Mouse (Mus musculus): ENCODE data around the gene Apoc3.

Gene Apoc3

DNA sequence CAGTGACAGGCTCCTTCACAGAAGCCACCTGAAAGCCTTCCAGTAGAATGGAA is at the start of gene Apoc3:
Gene Apoc3, minus strand, starts transcription at position 41 of the 53 bp plus-strand sequence.
- DNase-seq (ENCODE audit: low spot score in 2 of 2), result no peak

DNA sequence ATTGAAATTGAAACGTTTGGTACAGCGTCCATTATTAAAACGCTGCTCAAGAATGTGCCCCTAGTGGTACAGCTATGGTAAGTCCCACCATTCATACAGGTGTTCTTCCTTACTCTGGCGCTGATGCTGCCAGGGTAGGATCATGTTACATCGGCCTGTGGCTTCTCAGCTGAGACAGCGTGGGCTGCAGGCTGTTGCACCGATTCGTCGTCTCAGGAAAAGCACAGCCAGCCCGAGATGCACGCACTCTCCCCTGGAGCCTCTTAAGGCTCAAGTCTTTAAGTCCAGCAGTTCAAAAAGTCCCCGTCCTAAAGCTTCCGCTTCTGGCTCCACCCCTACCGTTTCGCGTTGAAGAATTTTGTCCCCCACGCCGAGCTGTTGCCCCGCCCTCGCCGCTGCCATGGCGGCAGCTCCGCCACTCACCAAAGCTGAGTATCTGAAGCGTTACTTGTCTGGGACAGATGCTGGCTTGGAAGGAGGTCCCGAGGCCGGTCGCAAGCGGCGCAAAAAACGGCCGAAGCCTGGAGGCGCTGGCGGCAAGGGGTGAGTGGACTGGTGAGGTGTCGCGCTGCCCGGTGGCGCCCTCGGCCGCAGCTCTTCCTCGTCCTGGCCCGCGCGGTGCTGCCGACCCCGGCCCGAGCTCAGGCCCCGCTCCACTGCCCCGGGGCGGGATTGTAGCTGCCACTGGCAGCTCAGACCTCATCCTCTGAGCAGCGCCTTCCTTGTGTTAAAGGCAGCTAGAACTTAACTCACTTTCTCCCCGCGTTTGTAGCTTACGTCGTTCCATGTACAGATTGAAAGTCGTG is 47.4 kb upstream of the Apoc3 start, which contains the start of gene Bud13:
Gene Bud13, plus strand, starts transcription at position 378 of the 806 bp plus-strand sequence.
- DNase-seq (ENCODE audit: low spot score in 2 of 2), result peak; percentile 92 to 95

DNA sequence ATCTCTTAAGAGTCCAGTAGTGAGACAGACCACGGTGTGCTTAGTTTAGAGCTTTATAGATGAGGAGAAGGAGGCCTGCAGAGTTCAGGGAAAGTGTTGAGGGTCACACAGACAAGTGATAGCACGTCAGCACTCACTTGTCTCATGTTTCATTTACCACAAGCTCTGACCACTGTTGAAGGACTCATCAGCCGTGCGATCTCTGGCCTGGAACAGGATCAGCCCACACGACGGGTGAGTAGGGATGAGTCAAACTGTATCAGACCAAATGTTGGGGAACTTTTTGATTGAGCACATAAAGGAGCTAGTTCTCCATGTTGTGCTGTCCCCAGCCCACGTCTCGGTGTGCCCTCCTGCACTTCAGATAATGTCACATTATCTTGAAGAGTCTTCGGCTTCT is 39.1 kb upstream of the Apoc3 start:
- no peak for DNase-seq (ENCODE audit: low spot score in 2 of 2)

DNA sequence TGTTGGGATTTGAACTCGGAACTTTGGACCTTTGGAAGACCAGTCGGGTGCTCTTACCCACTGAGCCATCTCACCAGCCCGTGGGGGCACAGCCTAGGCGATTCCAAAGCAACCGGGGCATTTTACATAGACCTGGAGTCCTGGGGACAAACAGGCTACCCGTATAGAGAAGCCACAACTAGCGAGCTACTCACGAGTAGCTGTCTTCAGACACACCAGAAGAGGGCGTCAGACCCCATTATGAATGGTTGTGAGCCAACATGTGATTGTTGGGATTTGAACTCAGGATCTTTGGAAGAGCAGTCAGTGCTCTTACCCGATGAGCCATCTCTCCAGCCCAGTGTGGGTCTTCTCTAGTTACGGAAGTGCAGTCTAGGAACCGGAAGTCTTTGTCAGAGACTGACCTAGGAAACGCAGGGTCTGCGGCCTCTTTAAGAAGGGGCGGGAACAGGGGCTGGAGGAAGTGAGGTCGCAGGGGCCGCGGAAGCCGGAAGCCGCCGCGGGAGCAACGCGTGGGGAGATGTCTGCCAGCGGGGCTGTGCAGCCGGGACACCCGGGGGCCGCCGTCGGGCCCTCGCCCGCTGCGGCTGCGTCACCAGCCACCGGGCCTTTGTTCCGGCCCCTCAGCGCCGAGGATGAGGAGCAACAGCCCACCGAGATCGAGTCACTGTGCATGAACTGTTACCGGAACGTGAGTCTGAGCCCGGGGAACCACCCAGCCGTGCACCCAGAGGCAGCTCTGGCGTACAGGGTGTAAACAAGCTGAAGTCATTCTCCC is 37.4 kb upstream of the Apoc3 start, which contains the start of gene Zpr1:
Gene Zpr1, plus strand, starts transcription at position 388 of the 778 bp plus-strand sequence.
- DNase-seq (ENCODE audit: low spot score in 2 of 2), result peak; percentile 90 to 91

DNA sequence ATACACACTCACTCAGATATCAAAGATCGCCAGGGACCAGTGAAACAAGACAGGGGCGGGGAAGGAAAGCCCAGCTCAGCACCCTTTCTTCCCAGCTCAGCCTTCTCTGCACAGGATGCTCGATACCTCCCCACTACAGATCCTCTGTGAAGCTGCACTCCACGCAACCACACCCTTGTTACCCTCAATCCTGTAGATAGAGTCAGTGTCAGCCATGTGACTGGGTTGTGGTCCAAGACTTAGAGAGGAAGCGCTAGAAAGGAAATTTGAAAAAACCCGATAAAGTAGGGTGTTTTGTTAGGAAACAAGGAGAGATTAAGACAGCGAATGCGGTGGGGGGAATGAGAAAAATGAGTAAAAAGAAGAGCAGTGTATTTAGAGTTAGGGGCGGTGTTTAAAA is 36.6 kb upstream of the Apoc3 start:
- no peak for DNase-seq (ENCODE audit: low spot score in 2 of 2)

DNA sequence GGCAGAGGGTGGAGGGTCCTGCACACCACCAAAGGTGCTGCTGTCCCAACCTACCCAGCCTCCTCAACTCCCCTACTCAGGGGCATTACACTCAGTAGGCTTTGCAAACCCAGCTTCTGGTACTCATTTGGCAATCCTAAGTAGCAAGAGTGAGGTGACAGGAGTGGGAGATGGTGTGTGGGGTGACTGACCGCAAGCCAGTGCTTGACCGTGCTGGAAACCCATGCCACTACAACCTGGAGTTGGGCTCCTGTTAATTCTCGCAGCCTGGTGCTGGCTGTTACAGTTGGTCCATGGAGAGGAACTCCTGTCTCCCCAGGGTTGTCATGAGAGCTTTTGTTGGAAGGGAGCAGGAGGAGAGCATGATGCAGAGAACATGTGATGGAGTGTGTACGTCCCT is 35.3 kb upstream of the Apoc3 start:
- DNase-seq (ENCODE audit: low spot score in 2 of 2), result no peak

DNA sequence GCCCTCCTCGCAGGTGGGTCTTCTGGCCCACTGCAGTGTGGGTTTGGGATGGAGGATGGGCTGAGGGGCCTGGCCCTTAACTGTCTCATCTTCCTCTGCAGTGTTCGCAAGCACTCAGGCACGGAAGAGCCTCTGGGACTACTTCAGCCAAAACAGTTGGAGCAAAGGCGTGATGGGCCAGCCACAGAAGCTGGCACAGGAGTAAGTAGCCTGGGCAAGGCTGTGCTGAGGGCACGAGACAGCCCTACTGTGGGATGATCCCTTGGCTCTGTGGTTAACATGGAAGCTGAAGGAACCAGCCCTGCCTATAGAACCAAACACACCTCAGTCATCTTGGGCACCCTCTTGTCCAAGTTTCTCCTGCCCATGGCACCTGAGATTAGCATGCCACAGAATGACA is 33.7 kb upstream of the Apoc3 start:
- no peak for DNase-seq (ENCODE audit: low spot score in 2 of 2)

DNA sequence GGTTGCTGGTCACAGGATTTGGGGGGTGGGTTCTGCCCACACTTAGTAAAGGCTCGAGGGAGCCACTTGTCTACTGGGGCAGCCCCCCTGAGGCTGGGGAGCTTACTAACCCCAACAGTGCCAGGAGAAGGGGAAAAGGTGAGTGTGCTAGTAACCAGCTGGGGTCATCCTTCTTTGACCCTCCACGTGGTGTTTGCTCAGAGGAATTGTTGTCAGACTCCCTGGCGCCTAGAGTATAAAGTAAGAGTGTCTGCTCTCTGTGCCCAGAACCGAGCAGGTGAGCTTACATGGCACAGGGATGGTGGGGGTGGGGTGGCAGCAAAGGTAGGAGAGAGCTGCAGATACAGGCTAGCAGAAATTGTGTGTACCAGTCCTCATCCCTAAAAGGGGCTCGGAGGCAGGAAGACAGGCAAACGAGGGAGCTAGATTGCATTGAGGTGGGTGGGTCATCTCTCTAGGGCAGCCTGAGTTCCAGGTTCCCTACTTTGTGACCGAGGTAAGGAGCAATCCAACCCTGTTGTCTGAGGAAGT is 33.0 kb upstream of the Apoc3 start, which contains the start of gene Apoa5:
Gene Apoa5, plus strand, starts transcription at position 291 of the 531 bp plus-strand sequence.
- DNase-seq (ENCODE audit: low spot score in 2 of 2), result no peak

DNA sequence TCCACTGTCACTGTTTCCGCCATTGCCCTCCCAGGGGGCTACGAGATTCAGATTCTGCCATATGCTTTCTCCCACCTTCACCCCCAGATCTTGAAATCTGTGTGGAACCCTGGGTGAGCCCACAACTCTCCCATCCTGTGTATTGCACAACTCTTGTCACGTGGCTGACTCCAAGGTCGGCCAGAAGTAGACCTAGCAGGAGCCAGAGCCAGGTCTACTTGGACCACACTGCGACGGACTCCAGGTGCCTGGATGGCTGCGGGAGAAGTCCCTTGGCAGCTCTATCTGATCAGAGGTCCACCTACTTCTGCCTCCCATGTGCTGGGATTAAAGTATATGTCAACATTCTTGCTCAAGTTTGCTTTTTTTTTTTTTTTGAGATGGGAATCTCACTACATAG is 25.7 kb upstream of the Apoc3 start:
- no peak for DNase-seq (ENCODE audit: low spot score in 2 of 2)

DNA sequence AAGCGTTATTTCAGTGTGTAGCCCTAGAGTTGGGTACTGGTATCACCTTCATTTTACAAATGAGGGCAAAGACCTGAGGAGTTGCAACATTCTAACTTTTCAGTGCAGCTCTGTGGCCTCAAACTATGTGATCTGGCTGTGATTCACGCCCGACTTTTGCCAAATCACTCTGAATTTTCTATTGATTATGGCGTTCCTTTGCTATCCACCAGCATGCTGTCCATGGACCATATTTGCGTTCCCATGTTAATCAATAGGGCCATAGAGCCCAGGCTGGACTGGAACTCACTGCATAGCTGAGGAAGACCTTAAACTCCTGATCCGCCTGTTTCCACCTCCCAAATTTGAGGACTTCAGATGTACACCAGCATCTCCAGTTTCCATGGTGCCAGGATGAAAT is 23.7 kb upstream of the Apoc3 start:
- no peak for DNase-seq (ENCODE audit: low spot score in 2 of 2)

DNA sequence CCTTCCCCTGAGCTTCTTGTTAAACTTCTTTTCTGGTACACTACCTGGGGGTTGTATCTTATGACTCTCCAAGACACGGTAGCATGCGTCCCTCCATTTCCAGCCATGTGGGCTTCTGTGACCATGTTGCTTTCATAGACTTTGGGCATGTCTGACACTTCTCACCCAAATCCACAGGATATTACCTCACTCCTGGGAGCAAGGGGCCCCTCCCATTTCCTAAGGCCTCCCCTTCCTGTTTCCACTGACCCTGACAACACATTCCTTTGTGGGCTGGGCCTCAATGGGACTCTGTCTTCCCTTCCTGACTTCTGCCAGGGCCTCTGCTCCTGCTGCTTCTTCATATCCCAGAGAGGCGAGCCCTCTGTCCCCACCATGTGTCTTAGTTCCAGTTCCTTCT is 22.1 kb upstream of the Apoc3 start:
- no peak for DNase-seq (ENCODE audit: low spot score in 2 of 2)

DNA sequence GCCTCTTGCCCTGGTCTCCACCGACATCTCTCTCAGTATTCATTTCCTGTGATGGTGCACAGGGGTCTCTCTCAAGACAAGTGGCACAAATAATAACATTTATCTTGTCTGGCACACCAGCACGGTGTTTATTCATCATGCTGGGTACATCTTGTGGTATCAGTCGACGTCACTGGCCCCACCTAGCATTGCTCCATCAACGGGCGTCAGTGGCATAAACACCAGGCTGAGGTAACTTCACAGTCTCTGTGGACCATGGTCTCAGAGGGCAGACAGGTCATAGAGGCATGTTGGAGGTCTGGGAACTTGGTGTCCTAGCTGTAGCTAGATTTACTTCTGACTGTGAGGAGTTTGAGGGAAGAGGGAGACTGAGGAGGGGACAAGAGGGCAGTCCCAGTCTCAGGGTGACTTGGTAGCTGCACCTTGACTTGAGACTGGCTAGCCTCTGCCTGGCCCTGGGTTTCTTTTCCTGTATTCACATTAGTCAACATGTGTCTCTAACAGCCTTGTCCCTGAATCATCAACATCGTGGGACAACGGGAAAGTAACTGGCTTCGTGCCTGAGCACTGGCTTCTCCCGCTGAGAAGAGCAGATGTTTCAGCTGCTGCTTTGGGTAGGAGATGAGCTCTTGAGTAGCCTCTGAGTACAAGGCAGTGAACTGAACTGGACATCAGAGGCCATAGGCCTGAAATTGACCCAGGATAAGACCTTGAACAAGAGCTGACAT is 21.4 kb upstream of the Apoc3 start:
- no peak for DNase-seq (ENCODE audit: low spot score in 2 of 2)

DNA sequence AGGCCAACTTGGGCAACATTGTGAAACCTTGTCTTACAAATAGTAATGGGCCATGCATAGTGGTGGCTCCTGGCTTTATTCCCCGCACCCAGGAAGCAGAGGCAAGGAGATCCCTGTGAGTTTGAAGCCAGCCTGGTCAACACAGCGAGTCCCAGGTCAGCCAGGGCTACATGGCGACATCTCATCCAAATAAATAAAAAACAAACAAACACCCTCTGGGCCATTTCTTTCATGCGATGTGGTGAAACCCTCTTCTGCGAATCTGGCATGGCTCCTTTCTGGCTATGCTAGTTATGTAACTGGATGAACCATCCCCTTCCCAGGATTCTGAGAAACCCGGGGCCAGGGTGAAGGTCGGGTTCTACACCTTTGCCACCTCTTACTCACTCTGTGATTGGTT is 20.7 kb upstream of the Apoc3 start:
- DNase-seq (ENCODE audit: low spot score in 2 of 2), result no peak

DNA sequence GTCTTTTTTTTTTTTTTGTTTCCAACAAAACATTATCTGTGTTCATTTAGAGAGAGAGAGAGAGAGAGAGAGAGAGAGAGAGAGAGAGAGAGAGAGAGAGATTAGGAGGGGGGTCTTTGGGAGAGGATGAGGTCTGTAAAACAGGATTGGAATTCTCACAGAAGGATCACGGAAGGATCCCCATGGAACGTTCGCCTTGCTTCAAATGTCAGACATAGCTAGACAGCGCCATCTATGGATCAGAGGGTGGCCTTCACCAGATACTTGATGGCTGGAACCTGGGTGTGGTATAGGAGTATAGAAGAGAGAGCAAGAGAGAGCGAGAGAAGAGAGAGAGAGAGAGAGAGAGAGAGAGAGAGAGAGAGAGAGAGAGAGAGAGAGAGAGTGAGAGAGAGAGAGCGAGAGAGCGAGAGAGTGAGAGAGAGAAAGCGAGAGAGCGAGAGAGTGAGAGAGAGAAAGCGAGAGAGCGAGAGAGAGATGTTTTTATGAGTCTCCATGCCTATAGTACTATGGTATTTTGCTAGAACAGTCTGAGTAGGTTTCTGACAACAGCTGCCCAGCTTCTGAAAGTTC is 11.4 kb upstream of the Apoc3 start:
- peak; percentile 61 to 67 for DNase-seq (ENCODE audit: low spot score in 2 of 2)

DNA sequence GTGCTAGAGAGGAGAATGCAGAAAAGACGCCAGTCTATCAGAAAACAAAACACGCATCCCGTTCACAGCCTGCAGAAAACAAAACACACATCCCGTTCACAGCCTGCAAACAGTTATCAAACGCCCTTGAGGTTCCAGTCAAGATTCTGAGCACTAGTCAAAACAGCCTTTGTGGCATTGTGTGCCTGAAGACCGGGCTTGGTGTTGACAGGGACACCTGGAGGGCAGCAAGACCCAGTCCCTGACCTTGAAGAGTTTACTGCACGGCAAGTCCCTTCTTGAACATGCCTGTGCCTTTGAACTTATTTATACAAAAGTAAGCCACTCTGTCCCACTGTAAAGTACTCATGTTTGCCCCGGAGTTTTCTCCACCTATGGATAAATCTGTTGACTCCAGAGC is 8.1 kb upstream of the Apoc3 start:
- DNase-seq (ENCODE audit: low spot score in 2 of 2), result no peak

DNA sequence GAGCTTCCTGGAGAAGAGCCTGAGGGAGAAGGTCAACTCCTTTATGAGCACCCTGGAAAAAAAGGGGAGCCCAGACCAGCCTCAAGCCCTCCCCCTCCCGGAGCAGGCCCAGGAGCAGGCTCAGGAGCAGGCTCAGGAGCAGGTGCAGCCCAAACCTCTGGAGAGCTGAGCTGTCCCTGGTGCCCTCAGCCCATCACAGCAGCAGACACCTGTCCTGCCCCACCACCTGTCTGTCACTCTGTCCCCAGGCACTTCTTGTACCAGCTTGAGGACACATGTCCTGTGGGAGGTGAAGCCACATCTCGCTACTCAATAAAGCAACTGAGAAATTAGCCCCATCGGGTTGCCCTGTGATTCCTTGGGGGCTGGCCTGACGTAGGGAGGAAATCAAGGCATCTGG is 7.7 kb upstream of the Apoc3 start:
- DNase-seq (ENCODE audit: low spot score in 2 of 2), result no peak

DNA sequence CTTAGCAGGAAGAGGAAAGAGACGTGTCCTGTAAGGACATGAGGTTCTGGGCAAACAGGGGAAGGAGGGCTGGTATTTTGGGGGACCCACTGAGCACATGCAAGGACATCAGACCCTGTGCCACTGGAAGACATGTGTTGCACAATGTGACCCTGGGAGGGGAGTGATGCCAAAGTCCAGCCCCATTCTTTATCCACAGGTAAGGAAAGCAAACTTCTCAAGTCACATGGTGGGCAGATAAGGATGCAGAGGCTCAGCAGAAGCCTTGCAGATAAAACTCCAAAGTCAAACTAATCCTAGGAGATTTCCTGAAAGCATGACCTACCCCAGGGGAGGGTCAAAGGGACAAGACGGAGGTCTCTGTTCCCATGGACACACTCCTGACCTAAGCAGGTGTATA is 6.4 kb upstream of the Apoc3 start:
- DNase-seq (ENCODE audit: low spot score in 2 of 2), result no peak

DNA sequence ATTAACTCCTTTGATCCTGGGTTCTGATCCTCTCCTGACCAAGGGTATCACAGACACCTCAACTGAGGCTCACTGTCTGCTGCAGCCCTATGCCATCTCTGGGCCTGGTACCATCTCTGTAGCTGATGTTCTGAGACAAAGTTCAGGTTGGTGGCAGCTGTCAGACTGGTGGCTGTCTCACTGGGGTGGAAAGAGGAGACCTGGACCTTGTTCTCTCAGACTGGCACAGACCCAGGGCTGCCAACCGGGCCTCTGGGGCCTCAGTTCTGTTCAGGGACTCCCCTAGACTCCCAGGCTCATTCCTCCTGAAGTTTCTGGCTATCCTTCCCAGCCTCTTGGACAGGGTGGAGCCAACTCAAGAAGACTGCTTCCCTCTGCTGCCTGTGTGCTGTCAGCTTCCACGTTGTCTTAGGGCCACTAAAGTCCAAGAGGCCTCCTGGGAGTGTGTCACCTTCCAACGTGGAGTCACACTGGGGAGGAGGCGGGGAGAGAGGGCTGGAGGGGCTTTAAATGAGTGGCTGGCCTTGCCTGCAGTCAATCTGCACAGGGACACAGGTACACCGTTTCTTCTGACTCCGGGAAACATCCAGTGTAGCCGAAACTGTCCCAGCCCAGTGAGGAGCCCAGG is 5.2 kb upstream of the Apoc3 start, which contains the start of gene Apoa4:
Gene Apoa4, plus strand, starts transcription at position 171 of the 628 bp plus-strand sequence.
- DNase-seq (ENCODE audit: low spot score in 2 of 2), result no peak

DNA sequence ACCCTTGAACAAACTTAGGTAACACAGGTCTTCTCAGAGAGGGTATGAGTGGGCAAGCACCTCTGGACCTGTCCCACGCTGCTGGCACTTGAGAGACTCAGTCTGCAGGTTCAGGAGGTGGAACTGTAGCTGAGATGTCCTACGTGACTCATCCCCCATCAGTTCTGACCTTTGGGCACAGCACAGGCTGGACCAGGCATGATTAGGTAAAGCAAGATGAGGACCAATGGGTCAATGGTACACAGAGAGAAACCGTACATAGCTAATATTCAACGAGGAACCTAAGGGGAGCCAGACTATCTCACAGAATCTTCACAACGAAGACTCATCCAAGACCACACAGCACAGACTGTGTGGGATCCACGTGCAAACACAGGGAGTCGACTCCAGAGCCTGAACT is 3.4 kb upstream of the Apoc3 start:
- DNase-seq (ENCODE audit: low spot score in 2 of 2), result no peak

DNA sequence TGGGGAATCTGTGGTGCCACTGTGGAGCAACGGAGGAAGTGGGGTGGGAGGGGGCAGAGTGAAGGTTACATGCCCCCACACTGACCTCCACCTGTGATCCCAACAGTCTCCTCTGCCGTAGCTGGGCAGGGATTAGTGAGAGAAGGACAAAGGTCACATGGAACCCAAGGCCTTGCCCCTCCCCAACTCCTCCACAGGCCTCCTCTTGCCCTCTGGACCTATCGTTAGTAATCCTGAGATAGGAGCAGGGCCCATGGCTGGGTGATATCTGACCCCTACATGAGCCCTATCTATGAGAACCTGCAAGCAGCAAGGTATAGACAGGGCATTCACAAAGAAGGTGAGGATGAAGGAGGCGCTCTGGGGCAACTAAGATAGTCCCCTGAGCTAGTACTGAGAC is 213 bp upstream of the Apoc3 start:
- no peak for DNase-seq (ENCODE audit: low spot score in 2 of 2)

DNA sequence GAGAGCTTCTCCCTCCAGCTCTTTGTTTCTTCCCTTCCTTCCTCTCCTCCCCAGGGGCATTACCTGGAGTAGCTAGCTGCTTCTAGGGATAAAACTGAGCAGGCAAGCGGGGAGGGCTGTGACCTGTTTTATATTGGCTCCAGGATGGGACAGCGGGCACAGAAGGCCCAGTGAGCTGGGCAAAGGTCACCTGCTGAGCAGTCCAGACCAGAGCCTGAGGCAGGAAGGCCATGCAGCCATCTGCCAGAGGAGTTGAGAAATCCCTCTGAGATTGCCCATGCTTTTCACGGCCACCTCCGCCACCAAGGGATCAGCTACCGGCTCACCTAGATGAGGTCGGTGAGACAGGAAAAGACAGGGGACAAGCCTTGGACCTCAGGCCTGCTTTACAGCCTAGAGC is 240 bp downstream of the Apoc3 start:
- DNase-seq (ENCODE audit: low spot score in 2 of 2), result no peak

DNA sequence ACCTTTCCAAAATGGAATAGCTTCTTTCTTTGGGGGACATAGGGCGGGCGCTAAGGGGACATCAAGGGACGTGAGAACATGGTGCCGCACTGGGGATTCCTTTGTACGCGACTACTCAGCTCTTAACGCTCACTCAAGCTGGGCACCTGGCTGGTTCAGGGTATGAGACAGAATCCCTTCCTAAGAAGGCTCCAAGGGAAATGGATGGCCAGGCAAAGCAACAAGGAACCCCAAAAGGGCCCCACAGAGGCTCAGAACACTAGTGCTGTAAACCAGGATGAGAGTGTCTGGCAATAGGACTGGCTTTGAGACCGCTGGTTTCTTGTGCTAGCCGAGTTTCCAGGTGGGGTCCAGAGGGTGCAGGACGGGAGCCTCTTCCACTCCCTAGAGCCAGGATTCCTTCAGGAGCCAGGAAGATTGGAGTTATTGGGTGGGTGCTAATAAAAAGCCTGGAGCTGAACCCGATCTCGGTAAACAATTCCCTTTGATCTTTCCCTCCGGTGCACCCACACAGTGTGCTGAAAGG is 4.9 kb downstream of the Apoc3 start:
- DNase-seq (ENCODE audit: low spot score in 2 of 2), result no peak

Data from frontal cortex, postnatal 36 days (tissue).